Mouse (Mus musculus) liver, embryonic 15.5 days (tissue): Measurements from ENCODE around the gene Nlrp14. TPM values are rescaled to one million over a fixed set of nuclear protein-coding genes. Genes with fewer than 3 reads are reported as not detected.
"Not testable (repeated sequence)": the region's sequence is repeated elsewhere in the genome, so short reads cannot be mapped to it uniquely, and the experiment has no call there.

Experiments
- ATAC-seq: fragments of 200-750 bp; cut with Nextera tagmentation; 2 replicates; pipeline ENCODE4 v1.8.0; 2017; ENCODE audit warnings: moderate number of reproducible peaks, mild to moderate bottlenecking, moderate library complexity; ENCODE audit not compliant: insufficient read depth
- H3K27ac ChIP-seq: fragments of 300-500 bp; sonication (generic); replicated peaks from 2 replicates; pipeline ENCODE4 v1.5.1; 2015; ENCODE audit warnings: mild to moderate bottlenecking, inconsistent platforms
- H3K27me3 ChIP-seq: fragments of 300-500 bp; sonication (generic); 2 replicates; pipeline ENCODE4 v1.6.1; 2015; ENCODE audit warnings: mild to moderate bottlenecking, inconsistent platforms
- H3K36me3 ChIP-seq: fragments of 300-500 bp; sonication (generic); replicated peaks from 2 replicates; pipeline ENCODE4 v1.6.1; 2015; ENCODE audit warnings: moderate library complexity, mild to moderate bottlenecking, inconsistent platforms
- H3K4me1 ChIP-seq: fragments of 300-500 bp; sonication (generic); replicated peaks from 2 replicates; pipeline ENCODE4 v1.6.1; 2015; ENCODE audit warnings: inconsistent platforms
- H3K4me2 ChIP-seq: fragments of 300-500 bp; sonication (generic); 2 replicates; pipeline ENCODE4 v1.6.1; 2015; ENCODE audit warnings: moderate library complexity, mild to moderate bottlenecking, inconsistent platforms
- H3K4me3 ChIP-seq: fragments of 300-500 bp; sonication (generic); replicated peaks from 2 replicates; pipeline ENCODE4 v1.5.1; 2015; ENCODE audit warnings: mild to moderate bottlenecking, inconsistent platforms
- H3K9ac ChIP-seq: fragments of 300-500 bp; sonication (generic); 2 replicates; pipeline ENCODE4 v1.6.1; 2015; ENCODE audit warnings: moderate library complexity, mild to moderate bottlenecking, inconsistent platforms
- H3K9me3 ChIP-seq: fragments of 300-500 bp; sonication (generic); replicated peaks from 2 replicates; pipeline ENCODE4 v1.6.1; 2016; ENCODE audit warnings: inconsistent platforms
- WGBS: fragments of 180-500 bp; shearing (Covaris S2); methylation state at CpG from one replicate; pipeline ENCODE4 v1.1.7; 2015; ENCODE audit warnings: mixed read lengths; ENCODE audit not compliant: insufficient replicate concordance; 5-methylcytosine and 5-hydroxymethylcytosine counted together
- polyA plus RNA-seq: library from polyadenylated mRNA; unstranded; fragments of >200 nt; fragmentation: Nextera tagmentation; extraction: Ambion mirVana; gene quantifications from 2 replicates; pipeline ENCODE4 v1.2.1, GENCODE M21; 2015

Nlrp14 gene
- not detected in 2 replicates for polyA plus RNA-seq

- ATAC-seq: no peak
- WGBS: 61% methylated on average over 10 of the region's 10 CpGs
Measured at GRCm38 (mm10) chr7:107166690-107167089, at the start of gene Nlrp14. TSS of gene Nlrp14 (plus strand) at chr7:107166990.

DNA sequence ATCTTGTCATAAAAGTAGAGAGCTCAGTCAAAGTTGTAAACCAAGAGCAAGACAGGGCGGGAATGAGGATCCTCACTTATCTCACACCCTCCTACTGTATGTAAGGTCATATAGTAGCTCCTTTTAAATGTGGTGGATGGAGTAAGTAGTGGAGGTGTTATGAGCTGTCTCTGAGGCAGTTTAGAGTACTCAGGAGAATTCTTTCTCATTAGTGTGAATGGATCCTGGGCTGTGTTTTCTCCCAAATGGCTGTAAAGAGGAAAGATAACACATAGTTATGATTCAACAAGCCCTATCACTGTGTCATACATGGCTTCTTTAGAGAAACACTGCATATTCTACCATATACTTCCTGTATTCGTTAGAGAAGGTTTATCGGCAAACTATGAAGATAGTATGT lies 35.8 kb upstream of the Nlrp14 start, which contains the start of gene Olfr715:
Gene Olfr715, minus strand, starts transcription at position 101 of the 400 bp plus-strand sequence.
- H3K27me3 ChIP-seq, H3K9ac ChIP-seq, H3K4me3 ChIP-seq, H3K9me3 ChIP-seq, H3K4me1 ChIP-seq, H3K27ac ChIP-seq, H3K4me2 ChIP-seq, ATAC-seq, H3K36me3 ChIP-seq: not testable (repeated sequence)
- 42% methylated on average over 3 of the region's 3 CpGs for WGBS

More at GRCm38 (mm10) chr7:107166690-107167089, at the start of gene Nlrp14:
- no peaks in the 10 kb centered on the region for H3K27me3 ChIP-seq
- no peak within 1 kb of the TSS for H3K4me3 ChIP-seq
- H3K9ac ChIP-seq: no peak within 1 kb of the TSS
- H3K9me3 ChIP-seq: no peaks in the 10 kb centered on the region
- H3K27ac ChIP-seq: no peak within 1 kb of the TSS
- no peaks in the 10 kb centered on the region for H3K36me3 ChIP-seq
- H3K4me2 ChIP-seq: no peak within 1 kb of the TSS
- H3K4me1 ChIP-seq: no peaks in the 10 kb centered on the region

GRCm38 (mm10) chr7:107138027-107138426 lies 28.8 kb upstream of the Nlrp14 start, which contains the start of gene Olfr716:
TSS of gene Olfr716 (plus strand) at chr7:107138327.
- not testable (repeated sequence) for H3K36me3 ChIP-seq, H3K4me1 ChIP-seq, H3K9me3 ChIP-seq, H3K4me2 ChIP-seq, ATAC-seq, H3K27me3 ChIP-seq, H3K9ac ChIP-seq, H3K27ac ChIP-seq, H3K4me3 ChIP-seq
- WGBS: 53% methylated on average over 2 of the region's 2 CpGs

DNA sequence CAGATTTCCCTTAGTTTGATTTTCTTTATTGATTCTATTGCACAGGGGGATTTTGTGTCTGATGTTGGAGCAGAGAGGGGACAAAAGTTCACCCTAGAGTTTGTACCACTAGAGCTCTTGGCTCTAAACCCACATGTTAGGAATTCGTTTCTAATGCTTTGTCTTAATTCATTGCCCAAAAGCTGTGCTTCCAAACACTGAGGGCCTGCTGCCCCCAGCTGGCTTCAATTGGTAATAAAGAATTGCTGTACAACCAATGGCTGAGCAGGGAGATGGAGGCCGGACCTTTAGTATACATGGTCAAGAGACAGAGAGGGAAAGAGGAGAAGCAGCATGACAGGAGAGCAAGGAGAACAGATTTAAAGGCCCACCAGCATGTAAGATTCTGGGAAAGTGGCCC lies 13.6 kb downstream of the Nlrp14 start:
- no peak overlapping the region for H3K4me3 ChIP-seq
- H3K9me3 ChIP-seq: no peaks in the 10 kb centered on the region
- no peaks in the 10 kb centered on the region for H3K4me1 ChIP-seq
- no peaks in the 10 kb centered on the region for H3K27me3 ChIP-seq
- H3K36me3 ChIP-seq: no peaks in the 10 kb centered on the region
- no peak overlapping the region for H3K9ac ChIP-seq
- WGBS: 38% methylated on average over 2 of the region's 2 CpGs
- H3K27ac ChIP-seq: no peak overlapping the region
- no peak for ATAC-seq
- H3K4me2 ChIP-seq: no peak overlapping the region

DNA sequence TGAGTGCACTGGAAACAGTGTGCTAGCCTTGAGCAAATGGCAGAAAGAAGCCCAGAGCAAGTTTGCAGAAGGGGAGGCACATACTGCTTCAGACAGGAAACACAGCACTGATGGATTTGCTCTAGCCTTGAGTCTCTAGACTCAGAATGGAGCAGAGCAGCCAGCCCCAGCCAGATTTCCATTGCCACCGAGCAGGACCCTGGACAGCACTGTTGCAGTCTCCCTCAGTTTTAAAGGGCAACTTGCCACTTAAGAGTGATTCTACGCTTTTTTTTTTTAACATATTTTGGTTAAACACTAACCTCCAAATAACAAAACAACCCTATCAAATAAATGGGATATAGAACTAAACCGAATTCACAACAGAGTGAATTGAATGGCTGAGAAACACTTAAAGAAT lies 35.0 kb downstream of the Nlrp14 start:
- Histone ChIP-seq H3K4me1 (no peaks in the 10 kb centered on the region), H3K4me2 (no peak overlapping the region), H3K9ac (no peak overlapping the region), H3K9me3 (no peaks in the 10 kb centered on the region), H3K27ac (no peak overlapping the region), H3K36me3 (no peaks in the 10 kb centered on the region), H3K4me3 (no peak overlapping the region), H3K27me3 (no peaks in the 10 kb centered on the region)
- no peak for ATAC-seq
- 32% methylated on average over 3 of the region's 3 CpGs for WGBS

DNA sequence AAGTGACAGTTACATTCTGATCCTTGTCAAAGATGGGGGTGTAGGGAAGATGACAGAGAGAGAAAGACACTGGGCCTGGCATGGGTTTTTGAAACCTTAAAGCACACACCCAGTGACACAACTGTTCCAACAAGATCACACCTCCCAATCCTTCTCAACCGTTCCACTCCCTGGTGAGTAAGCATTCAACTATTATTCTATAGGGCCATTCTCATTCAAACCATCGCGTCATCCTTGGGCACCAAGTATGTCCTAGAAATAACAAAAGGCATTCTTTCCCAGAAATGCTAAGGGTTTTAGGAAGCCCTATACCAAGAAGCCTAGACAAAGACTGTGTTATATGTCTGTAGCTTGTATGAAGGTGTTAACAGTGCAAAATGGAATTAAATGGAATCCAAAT lies 41.1 kb downstream of the Nlrp14 start:
- H3K9ac ChIP-seq: no peak overlapping the region
- H3K4me3 ChIP-seq: no peak overlapping the region
- 79% methylated on average over 3 of the region's 3 CpGs for WGBS
- no peak overlapping the region for H3K27ac ChIP-seq
- H3K4me2 ChIP-seq: no peak overlapping the region
- peaks cover 12% of the 10 kb centered on the region for H3K9me3 ChIP-seq
- H3K4me1 ChIP-seq: no peaks in the 10 kb centered on the region
- H3K36me3 ChIP-seq: no peaks in the 10 kb centered on the region
- ATAC-seq: no peak
- H3K27me3 ChIP-seq: peaks cover 29% of the 10 kb centered on the region

DNA sequence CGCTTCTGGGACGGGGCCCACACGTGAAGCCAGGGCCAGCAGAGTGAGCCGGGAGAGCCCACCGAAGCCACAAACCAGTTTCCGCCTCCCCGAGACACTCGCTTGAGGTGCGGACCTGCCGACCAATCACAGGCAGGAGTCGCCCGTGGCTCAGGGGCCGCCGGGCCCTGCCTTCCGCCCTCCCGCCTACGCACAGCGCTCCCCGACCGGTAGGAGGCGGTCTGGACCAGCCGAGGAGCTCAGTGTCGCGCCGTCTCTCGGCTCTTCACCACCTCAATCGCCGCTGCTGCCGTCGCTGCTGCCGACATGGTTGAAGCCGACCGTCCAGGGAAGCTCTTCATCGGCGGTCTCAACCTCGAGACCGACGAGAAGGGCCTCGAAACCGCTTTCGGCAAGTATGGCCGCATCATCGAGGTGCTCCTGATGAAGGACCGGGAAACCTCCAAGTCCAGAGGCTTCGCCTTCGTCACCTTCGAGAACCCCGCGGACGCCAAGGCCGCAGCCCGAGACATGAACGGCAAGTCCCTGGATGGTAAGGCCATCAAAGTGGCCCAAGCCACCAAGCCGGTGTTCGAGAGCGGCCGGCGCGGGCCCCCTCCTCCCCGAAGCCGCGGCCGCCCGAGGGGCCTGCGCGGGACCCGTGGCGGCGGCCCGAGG lies 42.5 kb downstream of the Nlrp14 start, which contains the start of gene Rbmxl2:
Gene Rbmxl2, plus strand, starts transcription at position 242 of the 657 bp plus-strand sequence.
- Histone ChIP-seq H3K4me1 (no peaks in the 10 kb centered on the region), H3K9me3 (peaks cover 12% of the 10 kb centered on the region), H3K36me3 (no peaks in the 10 kb centered on the region), H3K27me3 (peaks cover 29% of the 10 kb centered on the region), H3K9ac (no peak within 1 kb of the TSS), H3K4me3 (no peak within 1 kb of the TSS), H3K27ac (no peak within 1 kb of the TSS), H3K4me2 (no peak within 1 kb of the TSS)
- WGBS: 33% methylated on average over 66 of the region's 70 CpGs
- ATAC-seq: no peak

DNA sequence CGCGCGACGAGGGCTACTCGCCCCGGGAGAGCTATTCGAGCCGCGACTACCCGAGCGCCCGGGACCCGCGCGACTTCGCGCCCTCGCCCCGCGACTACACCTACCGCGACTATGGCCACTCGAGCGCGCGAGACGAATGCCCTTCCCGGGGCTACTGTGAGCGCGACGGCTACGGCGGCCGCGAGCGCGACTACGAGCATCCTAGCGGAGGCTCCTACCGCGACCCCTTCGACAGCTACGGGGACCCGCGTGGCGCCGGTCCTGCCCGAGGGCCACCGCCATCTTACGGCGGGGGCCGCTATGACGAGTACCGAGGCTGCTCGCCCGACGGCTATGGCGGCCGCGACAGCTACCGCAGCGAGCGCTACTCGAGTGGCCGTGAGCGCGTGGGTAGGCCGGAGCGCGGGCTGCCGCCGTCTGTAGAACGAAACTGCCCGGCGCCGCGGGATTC lies 43.4 kb downstream of the Nlrp14 start:
- 32% methylated on average over 77 of the region's 77 CpGs for WGBS
- Histone ChIP-seq H3K4me3 (no peak overlapping the region), H3K9ac (no peak overlapping the region), H3K27me3 (peaks cover 29% of the 10 kb centered on the region), H3K4me2 (no peak overlapping the region), H3K9me3 (peaks cover 12% of the 10 kb centered on the region), H3K36me3 (no peaks in the 10 kb centered on the region), H3K27ac (no peak overlapping the region), H3K4me1 (no peaks in the 10 kb centered on the region)
- ATAC-seq: no peak

DNA sequence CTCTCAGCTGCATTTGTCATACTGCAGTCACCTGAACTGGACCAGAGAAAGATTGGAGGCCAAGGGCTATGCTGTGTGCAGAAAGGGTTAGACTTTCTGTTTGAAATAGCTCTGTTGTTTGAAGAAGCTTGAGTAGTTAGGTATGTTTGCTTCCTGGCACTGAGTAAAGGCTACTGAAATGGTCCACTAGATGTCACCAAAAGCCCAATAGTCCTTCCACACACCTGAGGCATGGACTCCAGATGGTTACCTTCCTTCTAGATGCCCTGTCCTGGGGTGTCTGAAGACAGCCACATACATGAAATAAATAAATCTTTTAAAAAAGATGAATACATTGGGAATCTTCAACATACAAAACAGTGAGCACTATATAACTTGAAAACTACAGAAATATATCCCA lies 48.9 kb downstream of the Nlrp14 start:
- H3K4me1 ChIP-seq: no peaks in the 10 kb centered on the region
- ATAC-seq: no peak
- no peak overlapping the region for H3K4me3 ChIP-seq
- H3K4me2 ChIP-seq: no peak overlapping the region
- H3K9me3 ChIP-seq: no peaks in the 10 kb centered on the region
- peaks cover 10% of the 10 kb centered on the region for H3K27me3 ChIP-seq
- no peaks in the 10 kb centered on the region for H3K36me3 ChIP-seq
- H3K9ac ChIP-seq: no peak overlapping the region
- no peak overlapping the region for H3K27ac ChIP-seq

- Histone ChIP-seq H3K4me1 (no peaks in the 10 kb centered on the region), H3K9me3 (no peaks in the 10 kb centered on the region), H3K9ac (no peak overlapping the region), H3K27ac (no peak overlapping the region), H3K4me3 (no peak overlapping the region), H3K4me2 (no peak overlapping the region), H3K36me3 (no peaks in the 10 kb centered on the region), H3K27me3 (no peaks in the 10 kb centered on the region)
- 41% methylated on average over 2 of the region's 2 CpGs for WGBS
- ATAC-seq: no peak
Measured at GRCm38 (mm10) chr7:107216845-107217244, 50.1 kb downstream of the Nlrp14 start.

GRCm38 (mm10) chr7:107236854-107237253 lies 70.1 kb downstream of the Nlrp14 start:
- H3K4me1 ChIP-seq: no peaks in the 10 kb centered on the region
- H3K9ac ChIP-seq: no peak overlapping the region
- WGBS: 47% methylated on average over 3 of the region's 3 CpGs
- ATAC-seq: no peak
- no peaks in the 10 kb centered on the region for H3K36me3 ChIP-seq
- no peak overlapping the region for H3K27ac ChIP-seq
- H3K9me3 ChIP-seq: no peaks in the 10 kb centered on the region
- no peak overlapping the region for H3K4me3 ChIP-seq
- no peaks in the 10 kb centered on the region for H3K27me3 ChIP-seq
- no peak overlapping the region for H3K4me2 ChIP-seq

DNA sequence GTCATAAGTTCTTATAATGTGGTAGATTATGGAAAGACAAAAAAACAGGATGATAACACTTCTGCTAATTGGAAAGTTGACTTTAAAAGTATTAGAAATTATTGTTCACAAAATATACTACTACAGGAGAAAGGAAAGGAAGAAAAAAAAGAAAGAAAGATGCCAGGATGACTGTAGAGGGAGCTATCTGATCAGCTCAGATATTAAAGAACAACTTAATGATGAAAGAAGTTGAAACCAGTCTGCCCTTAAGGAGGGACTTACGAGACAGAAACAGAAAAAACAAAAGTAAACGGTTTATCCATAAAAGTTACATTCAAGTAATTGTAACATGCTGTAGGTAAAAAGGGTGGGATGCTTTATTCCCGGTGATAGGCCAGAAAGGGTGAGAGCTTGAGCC lies 70.7 kb downstream of the Nlrp14 start:
- no peak for ATAC-seq
- Histone ChIP-seq H3K9ac (no peak overlapping the region), H3K27me3 (no peaks in the 10 kb centered on the region), H3K4me1 (no peaks in the 10 kb centered on the region), H3K36me3 (no peaks in the 10 kb centered on the region), H3K27ac (no peak overlapping the region), H3K9me3 (no peaks in the 10 kb centered on the region), H3K4me2 (no peak overlapping the region), H3K4me3 (no peak overlapping the region)
- WGBS: 46% methylated on average over 3 of the region's 3 CpGs
